Mouse (Mus musculus) bone marrow macrophage, adult 2 months (primary cell): Measurements from ENCODE around the gene Ccsap.

Experiments
- CTCF ChIP-seq: IDR thresholded peaks from 2 replicates; pipeline ENCODE4 v1.5.1; 2012; ENCODE audit warnings: low read depth, mild to moderate bottlenecking, low read length, moderate library complexity
- POLR2A ChIP-seq: IDR thresholded peaks from 2 replicates; pipeline ENCODE4 v1.6.1; 2012; ENCODE audit warnings: mild to moderate bottlenecking, low read depth, low read length, borderline replicate concordance

GRCm38 (mm10) chr8:123813892-123814266, 46.1 kb downstream of the Ccsap start:
- no peak for TF ChIP-seq CTCF
- no peak for TF ChIP-seq POLR2A
